Mouse (Mus musculus) cerebral cortex, adult 2 months (tissue): ENCODE measurements around the gene Gli3.

Experiments
- WGBS: fragments of 180-500 bp; shearing (Covaris S2); methylation state at CpG from one replicate; pipeline ENCODE4 v1.1.7; 2018; 5-methylcytosine and 5-hydroxymethylcytosine counted together

Gene Gli3

DNA sequence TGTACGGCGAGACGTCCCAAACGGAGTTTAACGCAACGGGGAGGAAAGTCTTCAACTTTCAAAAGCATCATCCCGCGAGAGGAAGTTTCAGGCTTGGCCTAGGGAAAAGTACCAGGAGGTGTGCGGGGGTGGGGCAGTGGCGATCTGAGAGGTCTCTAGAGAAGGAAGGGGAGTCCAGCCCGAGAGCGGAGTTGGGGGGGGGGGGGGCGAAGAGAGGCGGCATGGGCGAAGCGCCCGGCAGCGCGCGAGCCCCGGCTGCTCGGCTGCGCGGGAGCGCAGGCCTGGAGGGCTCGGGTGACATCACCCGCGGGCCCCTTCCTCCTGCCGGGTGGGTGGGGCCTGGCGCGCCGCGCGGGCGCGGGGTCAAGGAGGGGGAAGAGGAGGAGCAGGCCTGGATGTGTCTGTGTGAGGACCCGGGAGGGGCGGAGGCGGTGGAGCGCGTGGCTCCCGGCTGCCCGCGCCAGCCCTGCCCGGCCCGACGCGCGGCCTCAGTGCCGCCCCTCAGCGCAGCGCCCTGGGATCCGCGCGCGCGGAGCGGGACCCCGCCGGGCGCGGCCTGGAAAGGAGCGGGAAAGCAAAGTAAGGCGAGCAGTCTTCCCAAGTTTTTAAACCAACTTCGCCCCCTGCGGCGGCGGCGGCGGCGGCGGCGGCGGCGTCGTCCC is at the start of gene Gli3:
TSS of gene Gli3 (plus strand) at position 406 of the 662 bp plus-strand sequence.
- under 1% methylated on average over 71 of the region's 76 CpGs for WGBS

DNA sequence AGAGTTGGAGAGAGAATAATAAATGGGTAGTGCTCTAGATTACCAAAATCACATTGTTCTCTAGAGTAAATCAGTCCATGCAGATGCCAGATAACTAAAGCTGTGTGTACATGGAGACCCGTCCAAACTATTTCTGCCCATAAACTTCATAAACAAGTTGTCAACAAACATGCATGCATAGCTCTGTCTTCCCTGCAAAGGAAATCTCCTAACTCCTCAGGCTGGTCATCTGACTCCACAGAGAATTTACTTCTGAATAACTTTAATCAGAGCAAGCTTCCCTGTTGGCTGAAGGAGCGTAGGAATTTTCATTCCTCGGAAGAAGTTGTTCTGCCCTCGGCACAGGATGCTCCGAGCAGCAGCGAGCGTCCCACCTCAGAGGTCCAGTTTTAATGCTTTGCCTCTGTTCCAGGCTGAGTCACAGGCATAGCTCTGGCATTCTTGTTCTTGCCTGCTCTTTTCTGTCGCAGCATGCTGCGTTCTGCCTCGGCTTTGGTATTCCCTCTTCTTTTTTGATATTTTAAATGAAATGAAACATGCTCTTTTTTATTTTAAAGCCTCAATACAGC is 41.8 kb upstream of the Gli3 start:
- 50% methylated on average over 10 of the region's 10 CpGs for WGBS

DNA sequence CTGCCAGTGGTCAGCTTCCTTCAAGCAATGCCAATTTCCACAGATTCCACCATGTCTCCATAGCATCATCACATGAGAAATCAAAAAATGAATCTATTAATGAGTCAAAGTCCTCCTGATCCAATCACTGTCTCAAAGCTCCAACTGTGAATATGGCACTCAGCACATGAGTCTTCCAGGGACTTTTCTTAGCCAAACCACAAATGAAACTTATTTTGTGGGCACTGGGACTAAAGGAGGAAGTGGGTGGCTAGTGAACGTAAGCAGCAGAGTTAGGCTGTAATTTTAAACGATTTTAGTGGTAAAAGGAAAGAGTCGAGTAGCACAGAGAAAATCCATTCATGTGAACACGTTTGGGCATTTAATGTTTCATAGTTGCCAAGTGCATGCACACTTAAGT is 21.0 kb upstream of the Gli3 start:
- 50% methylated on average over 4 of the region's 4 CpGs for WGBS

DNA sequence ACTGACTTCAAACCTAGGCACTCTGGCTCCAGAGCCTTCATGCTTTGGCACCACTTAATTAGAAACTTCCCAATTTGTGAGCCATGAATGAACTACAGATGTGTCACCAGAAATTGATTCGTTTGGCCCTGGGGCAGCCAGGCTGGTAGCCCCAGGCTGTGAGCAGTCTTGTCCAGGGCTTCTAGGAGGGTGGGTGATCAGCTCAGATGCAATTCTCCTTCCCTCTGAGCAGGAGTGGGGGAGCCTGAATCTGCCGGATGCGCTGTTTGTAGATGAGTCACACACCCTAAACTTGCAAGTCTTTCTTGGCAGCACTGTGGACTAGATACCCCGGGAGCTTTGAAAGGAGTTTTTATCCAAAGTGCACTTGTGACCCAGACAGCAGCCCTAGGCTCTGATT is 18.7 kb upstream of the Gli3 start:
- 28% methylated on average over 4 of the region's 4 CpGs for WGBS

DNA sequence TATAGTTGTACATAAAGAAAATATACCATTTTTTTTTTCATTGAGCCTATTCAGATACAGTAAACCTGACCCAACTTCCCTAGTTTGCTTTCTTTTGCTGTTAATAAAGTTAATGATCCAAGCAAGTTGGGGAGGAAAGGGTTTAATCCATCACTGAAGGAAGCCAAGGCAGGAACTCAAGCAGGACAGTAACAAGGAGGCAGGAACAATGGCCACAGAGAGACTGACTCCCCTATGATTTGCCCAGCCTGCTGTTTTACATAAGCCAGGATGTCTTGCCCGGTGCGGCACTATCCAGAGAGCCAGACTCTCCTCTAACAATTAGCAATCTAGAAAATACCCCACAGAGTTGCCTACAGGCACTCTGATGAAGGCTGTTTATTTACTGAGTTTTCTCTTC is 17.4 kb upstream of the Gli3 start:
- WGBS: 46% methylated on average over 2 of the region's 2 CpGs

DNA sequence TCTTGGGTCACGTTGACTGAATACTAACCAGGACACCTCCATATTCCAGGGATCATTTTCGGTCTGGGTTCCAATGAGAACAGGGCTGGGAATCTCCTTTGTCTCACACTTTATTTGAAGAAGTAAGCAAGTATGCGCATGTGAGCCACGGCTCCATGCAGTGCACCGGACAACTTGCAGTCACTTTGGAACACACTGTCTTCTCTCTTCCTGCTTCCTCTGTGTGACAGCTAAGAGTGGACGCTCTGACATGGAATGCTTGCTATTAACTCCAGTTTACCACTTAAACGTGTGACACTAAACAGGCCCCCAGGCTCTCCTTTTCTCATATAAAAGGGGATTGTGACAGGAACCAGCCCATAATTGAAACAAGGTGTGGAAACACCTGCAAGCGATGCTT is 17.0 kb upstream of the Gli3 start:
- 84% methylated on average over 8 of the region's 8 CpGs for WGBS

DNA sequence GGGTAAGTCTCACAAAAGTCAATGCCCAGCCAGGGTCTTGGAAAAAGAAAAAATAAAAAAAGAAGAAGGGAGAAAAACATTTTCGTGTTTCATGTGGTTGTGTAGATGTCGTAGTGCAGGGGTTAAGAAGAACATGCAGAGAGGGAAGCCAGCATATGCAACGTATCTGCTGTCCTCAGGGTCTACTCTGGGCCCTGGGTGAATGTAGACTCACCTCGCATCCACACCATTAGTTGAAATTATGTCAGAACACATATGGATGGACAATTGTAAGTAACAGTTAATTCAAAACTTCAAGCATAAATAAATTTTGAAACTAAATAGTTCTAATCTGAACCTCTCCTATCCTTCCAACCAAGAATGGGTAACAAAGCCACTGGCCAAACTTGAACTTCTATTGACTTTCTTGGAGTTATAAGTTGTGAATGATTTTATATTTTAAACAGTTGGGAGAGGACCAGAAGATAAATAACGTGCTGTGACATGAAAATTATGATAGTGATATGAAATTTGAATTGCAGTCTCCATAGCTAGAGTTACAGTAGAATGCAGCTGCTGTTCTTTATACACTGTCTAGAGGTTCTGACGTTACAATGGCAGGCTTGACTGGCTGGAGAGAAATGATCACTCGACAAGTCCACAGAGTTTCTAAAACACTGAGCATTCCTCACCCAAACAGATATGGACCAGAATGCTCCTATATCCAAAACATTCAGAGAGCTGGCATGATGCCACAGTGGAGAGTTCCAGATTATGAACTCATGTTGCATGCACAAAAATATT is 16.1 kb upstream of the Gli3 start:
- WGBS: 88% methylated on average over 7 of the region's 7 CpGs

DNA sequence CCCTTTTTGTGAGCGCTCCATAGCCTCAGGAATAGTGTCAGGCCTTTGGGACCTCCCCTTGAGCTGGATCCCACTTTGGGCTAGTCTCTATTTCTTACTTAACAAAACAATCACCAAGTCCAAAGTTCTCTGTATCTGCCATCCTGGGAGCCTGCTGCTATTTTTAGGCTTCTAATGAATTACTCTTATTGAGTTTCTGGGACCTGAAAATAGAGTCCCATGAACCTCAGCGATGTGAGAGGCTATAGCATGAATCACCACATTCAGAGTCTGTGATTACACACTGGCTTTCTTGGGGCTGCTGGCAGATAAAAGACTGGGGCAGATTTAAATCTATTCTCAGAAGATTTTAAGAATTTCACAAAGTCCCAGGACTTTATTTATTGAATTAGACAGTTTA is 12.1 kb upstream of the Gli3 start:
- 57% methylated on average over 2 of the region's 2 CpGs for WGBS

DNA sequence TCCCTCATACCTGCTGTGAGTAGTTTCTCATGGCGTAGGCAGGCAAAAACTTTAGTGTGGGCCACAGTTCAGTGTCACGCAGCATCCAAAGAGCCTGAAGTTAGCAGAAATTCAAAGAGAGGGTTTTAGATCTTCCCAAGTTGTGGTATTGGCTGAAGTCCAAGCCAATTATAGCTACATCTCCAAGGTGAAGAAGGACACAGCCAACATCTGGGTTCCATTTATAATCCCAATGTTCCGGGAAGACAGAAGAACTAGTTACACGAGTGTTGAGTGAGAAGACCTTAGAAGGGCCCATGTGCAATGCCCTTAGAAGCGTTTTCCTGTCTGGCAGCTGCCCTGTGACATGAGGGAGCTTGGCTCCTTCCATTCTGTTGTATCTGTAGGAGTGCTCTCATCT is 5.2 kb upstream of the Gli3 start:
- WGBS: 82% methylated on average over 5 of the region's 5 CpGs

DNA sequence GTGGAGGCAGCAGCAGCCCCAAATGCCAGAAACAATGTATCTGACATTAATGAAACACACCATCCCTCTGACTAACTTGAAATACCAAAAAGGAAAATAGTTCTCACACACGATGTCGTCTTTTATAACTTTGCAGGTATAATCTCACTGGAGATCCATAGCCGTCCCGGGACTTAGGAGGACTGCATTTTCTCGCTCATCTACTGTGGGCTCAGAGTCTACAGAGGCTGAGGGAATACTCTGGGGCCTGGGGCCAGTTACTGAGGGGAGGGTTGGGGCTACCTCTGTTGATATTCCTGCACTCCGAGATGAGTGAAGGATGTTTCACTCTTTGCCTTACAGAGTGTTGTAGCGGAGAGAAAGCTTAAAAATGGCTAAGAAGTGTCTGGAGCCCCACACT is 1.1 kb upstream of the Gli3 start:
- WGBS: 29% methylated on average over 7 of the region's 7 CpGs

DNA sequence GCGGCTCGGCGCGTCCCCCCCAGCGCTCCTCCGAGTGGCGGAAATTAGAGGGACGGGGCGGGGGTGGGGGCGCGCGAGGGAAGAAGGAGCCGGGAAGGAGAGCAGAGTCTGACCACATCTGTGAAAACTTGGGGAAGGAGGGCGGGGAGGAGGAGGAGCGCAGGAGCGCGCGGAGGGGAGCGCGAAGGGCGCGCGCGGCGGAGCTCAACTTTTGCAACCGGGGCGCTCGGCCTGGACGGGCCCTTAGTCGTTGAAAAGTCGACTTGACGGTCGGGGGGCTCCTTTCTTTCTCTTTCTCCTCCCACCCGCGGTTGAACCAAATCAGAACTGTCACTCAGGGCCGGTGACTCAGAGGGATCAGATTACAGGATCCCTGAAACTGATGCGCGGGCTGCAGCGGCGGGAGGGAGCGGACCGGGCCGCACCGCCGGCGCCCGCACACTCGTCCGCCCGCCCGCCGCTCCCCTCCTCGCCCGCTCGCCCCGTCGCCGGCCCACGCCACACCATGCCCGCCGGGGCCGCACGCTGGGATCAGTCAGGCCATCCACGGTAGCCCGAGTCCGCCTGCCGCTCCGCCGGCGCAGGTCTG is 551 bp downstream of the Gli3 start:
- under 1% methylated on average over 67 of the region's 70 CpGs for WGBS

DNA sequence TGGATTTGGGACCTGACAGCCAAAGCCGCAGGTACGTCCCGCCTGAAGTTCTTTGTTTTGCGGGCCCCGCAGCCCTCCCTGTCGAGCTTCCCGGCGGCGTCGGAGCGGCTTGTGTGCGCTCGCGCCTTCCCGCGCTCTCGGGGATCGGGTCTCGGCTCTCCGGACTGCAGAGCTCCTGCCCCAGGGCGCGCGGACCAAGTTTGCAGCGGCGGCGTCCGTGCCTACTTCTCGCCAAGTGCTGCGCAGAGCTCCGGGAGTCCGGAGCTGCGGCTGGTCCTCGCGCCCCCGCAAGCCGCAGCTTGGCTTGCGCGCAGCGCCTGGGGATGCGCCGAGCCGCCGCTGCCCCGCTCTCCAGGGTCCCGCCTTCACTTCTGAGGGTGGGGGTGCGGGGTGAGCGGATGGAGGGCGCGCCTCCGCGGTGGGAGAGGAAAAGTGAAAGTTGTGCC is 1.1 kb downstream of the Gli3 start:
- under 1% methylated on average over 50 of the region's 51 CpGs for WGBS

DNA sequence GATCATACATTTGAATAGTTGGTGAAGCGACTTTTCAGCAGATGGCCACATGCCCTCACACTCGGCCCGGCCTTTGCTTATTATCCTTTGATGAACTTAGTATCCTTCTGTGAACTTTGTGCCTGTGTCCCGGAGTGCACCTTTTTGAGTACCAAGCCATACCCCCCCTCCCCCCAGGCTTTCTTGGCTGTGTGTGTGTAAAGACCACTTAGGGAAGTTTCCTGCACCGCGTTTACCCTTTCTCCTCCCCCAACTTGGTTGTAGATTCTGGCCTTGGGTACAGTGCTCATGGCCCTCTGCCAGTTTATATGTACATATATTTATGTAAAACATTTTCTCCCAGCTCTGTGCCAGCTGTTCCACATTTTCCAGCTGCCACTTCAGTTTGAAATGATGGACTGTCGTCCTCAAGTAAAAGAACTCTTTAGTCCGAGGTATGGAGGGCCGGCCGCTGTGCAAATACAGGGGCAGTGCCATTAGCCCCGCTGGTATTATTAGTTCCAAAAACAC is 1.8 kb downstream of the Gli3 start:
- WGBS: 25% methylated on average over 11 of the region's 11 CpGs

DNA sequence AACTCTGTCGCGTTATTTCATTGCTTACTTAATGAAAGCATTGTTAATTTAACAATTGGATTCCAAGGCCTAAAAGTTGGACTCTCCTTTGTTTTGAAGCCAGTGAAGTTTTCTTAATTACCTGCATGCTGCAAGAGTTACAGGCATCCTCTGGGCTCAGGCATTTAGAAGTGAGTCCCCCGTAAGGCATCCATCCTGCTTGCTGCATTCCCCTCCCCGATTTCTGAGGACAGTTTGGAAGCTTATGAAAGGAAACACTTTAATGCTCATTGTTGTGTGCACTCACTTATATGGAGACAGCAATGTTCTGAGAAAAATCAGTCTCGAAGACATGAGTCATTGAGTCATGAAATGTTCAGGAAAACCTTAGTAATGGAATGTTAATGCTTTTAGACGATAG is 3.5 kb downstream of the Gli3 start:
- 77% methylated on average over 6 of the region's 6 CpGs for WGBS

DNA sequence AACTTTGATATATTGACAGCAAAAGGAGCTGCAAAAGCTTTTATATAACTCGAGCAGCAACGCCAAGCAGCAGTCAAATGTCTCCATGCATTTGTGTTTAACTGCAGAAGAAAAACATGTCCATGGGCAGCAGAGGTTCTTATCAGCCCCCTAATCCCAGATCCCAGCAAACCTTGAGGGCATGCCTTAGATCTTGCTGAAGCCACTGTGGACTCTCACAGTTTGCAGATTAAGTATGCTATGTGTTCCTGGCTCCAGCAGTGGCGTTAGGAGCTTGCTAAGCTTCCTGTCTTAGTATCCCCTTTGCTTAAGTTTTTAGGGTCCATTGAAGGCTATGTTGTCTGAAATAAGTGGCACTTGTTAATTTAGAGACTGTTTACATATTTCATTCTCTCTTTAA is 4.4 kb downstream of the Gli3 start:
- 70% methylated on average over 3 of the region's 3 CpGs for WGBS

DNA sequence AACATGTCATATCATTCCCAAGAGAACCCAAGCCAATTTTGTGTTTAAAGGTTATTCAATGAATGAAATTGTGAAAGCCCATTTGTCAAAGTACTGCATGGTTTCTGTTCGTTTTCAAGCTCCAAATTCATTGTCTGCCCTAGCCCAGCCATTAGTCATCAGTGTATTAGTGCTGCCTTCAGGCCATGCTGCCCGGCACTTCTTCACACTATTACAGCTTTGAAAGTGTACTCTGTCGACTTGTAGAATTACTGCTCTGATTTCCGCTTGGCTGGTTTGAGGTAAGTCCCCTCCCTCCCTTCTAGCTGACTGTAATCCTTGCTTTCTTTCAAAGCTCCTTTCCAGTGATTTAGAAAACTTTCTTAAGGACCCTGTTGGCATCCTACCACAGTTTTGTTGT is 5.4 kb downstream of the Gli3 start:
- 64% methylated on average over 4 of the region's 4 CpGs for WGBS

DNA sequence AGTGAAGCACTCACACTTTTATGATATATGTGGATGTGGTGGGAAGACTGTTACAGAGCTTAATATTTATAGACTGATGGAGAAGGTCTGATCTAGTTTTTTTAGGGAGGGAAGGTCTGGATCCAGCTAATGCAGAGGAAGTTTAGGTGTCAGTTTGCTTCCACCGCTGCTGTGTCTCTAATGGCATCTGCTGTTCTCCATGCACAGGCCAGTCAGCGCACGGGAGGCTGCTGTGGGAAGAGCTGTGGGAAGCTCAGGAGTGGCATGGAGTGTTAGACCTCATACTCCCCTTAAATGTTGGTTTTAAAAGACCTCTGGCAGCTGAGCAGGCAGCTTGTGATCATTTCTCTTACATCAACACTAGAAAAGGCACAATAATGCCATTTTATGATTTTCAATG is 7.0 kb downstream of the Gli3 start:
- WGBS: 87% methylated on average over 3 of the region's 3 CpGs

DNA sequence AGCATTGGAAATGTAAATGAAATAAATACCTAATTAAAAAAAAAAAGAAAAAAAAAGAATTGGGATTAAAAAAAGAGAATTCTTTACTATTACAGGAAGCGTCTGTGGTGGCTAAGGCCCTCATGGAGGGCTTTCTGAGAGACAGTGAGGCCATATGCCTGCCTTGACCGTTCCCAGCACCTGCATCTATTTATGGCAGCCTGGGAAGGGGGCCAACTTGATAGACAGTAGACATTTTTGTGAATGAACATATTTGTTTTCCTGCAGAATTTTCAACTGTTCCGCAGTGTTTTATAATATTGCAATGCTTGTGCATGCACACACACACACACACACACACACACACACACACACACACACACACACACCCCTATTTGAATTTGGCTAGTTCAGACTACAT is 9.7 kb downstream of the Gli3 start:
- 67% methylated on average over 3 of the region's 3 CpGs for WGBS

DNA sequence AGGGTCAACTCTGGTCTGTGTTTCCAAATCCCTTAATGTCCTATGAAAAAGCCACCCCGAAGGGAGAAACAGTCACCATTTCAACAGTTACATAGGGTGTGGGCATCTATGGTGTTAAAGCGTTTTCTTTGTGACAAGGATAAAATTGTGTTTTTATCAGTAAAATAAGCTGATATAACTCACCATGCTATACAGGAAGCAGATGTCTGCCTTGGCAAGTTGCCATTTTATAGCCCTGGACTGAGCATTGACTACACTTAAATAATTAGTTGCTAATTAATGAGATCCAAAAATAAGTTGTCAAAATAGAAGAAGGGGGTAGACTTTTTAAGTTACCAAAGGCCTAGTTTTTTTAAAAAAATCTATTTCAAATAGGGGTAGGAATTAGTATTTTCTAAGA is 11.4 kb downstream of the Gli3 start:
- 64% methylated on average over 2 of the region's 2 CpGs for whole genome bisulfite sequencing

DNA sequence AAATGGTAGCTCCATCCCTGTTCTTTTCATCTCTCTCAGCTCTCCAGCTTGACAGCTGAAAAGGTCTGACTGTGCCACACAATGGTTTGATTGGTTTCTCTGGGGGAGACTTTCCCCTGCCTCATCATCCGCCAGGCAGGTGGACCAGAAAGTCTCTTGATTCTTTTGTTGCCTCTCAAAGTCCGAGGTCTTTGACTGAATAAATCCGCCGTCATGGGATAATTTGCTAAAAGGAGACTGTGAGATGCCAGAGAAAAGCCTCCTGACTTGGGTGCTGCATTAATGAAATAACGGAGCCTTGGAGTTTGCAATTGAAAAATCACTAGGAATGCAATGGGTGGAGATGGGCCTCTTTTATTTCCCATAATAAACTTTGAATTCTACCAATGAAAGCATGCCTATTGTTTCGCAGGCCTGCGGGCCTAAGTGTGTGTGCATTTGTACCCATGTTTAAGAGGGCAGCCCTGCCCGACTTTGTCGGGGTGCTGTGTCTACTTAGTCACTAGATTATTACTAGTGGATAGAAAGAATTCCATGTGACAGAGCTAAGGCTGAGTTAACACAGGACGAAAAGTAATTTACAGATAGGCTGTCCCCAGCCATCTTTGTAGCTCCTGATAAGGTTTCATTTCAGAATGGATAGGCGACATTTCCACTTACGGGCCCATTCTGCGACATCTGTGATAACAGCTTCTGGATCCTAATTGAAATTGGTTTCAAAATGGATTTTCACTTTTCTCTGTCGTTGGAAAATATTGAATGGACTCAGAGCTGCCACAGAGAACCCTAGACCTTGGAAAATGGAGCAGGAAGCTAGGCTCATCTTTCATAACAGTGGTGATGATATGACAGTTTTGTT is 23.2 kb downstream of the Gli3 start:
- WGBS: 73% methylated on average over 14 of the region's 14 CpGs

DNA sequence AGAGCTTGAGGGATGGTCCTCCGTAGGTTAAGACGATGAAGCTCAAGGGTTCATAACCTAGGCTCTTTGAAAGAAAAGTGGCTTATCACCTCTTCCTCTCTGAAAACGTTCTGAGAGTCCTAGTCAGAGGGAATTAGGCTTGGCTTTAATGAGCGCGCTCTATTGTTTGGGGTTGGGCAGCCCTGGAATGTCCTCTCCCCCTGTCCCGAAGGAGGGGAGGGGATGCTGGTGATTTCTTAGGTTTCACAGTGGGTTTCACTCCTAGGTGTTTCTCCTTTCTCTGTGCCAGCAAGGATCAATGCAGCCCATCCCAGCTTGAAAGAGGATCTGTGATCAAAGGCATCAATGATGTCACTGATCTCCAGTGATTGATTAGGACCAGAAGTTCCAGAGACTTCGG is 24.3 kb downstream of the Gli3 start:
- WGBS: 61% methylated on average over 7 of the region's 7 CpGs

DNA sequence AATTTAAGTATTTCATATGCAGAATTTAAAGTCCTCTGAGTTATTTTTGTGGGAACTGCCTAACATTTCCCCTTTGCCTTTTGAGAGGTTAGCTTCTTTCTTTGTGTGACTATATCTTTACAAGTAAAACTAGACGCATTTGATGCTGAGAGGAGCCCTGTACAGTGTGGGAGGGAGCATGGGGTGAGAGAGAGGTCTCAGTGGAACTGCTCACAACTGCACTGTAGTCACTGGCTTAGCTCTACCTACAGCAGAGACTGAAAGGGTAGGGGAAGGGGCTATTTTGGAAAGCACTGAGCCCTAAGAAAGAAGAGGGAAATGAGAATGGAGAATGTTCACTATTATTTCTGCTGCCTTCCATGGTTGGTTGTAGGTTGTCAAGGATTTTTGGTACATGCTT is 25.0 kb downstream of the Gli3 start:
- 74% methylated on average over 1 of the region's 1 CpGs for WGBS
